ENCODE assay signal across 19 mouse cellular contexts in the genomic region with DNA sequence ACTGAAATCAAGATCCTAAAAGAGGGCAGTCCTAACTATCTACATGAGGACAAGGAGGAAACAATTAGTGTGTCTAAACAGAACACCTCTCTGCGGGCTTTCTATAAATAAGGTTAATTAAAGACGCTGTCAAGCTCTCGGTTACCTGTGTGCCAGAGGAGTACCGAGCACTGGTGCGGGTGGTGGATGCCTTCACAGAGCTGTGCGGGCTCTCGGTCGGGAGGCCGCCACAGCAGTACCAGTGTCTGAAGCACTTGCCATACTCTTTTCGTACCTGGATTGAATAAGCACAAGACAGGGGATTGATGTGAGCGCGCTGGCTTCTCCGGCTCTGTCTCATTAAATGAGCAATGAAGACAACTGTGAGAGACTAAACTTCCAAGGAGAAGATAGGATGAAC.
"Had no signal": no experiment of that assay in that cellular context is flagged by ENCODE, and none has a peak within 500 bp of the region (broad histone marks: within the 10 kb centered on the region; RNA-seq: fewer than 3 reads in every experiment).

No protein-coding gene starts in this region.

- DNase-seq: cerebellum, adult 9-10 months; cerebellum, adult 9-11 months; cerebellum, postnatal 10 days; cerebellum, postnatal 14 days; cerebellum, postnatal 25 days; cerebellum, postnatal 36 days; embryo, embryonic 11 days; forebrain, postnatal 0 days; gastrocnemius, adult 2 months; gastrocnemius, postnatal 10 days; gastrocnemius, postnatal 14 days; gastrocnemius, postnatal 25 days; gastrocnemius, postnatal 36 days; heart, adult 18-20 months; heart, adult 2 months had no signal

- ATAC-seq: forebrain, embryonic 13.5 days; forebrain, embryonic 14.5 days; forebrain, embryonic 15.5 days; forebrain, embryonic 16.5 days; forebrain, postnatal 0 days had no signal
